Mouse (Mus musculus) gastrocnemius, postnatal 4 days (tissue): ENCODE results near the gene Rab6b. TPM values are rescaled to one million over a fixed set of nuclear protein-coding genes. Genes with fewer than 3 reads are reported as not detected.
A peak's percentile ranks its signal among the peaks of the same experiment; 100 is the strongest.
"Not testable (repeated sequence)": the region's sequence is repeated elsewhere in the genome, so short reads cannot be mapped to it uniquely, and the experiment has no call there.

Experiments
- DNase-seq, 2 experiments: peaks; one replicate each; pipeline ENCODE4 v3.0.0; 2021 to 2022; ENCODE audit warnings: low spot score in 2 of 2, mixed read lengths in 2 of 2
- total RNA-seq, 2 experiments: library from RNA; stranded (reverse); gene quantifications; 2 replicates each; pipeline ENCODE4 v1.2.3; 2021

Rab6b gene
- total RNA-seq, 2 experiments from 2014 or later = 1.7 to 2.6 TPM

DNA sequence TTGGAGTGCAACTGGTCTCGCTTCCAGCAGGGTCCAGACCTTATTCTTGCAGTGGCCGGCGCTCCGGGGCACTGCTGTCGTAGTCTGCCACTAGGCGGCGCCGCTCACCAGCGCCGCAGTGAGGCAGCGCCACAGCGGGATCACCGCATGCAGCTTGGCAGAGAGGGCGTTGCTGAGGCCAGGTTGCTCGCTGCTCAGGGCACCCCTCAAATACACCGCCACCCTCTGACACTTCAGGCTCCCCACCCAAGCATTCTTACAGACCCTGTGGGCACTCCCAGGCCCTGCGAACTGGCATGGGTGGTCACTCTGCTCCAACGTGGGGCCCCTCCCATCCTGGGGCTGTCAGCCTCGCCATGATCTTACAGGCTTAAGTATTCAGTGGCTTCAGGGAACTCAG lies 19.3 kb upstream of the Rab6b start:
- DNase-seq = peak; percentile 67 to 76

DNA sequence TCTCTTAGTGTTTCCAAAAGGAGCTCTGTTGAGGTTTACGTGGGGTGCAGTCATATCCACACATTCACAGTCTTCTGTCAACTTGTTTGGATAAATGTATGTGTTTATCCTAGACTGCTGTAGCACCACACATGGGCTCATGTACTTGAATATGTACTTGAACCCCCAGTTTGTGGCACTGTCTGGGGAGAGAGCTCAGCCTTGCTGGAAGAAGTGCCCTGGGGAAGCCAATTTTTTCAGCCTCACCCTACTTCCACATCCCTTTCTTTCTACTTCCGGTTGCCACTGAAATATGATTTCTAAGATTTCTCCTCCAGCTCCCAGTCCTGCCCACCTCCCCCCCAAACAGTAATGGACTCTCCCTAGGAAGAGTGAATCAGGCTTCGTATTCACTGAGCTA lies 17.9 kb upstream of the Rab6b start:
- no peak for DNase-seq

DNA sequence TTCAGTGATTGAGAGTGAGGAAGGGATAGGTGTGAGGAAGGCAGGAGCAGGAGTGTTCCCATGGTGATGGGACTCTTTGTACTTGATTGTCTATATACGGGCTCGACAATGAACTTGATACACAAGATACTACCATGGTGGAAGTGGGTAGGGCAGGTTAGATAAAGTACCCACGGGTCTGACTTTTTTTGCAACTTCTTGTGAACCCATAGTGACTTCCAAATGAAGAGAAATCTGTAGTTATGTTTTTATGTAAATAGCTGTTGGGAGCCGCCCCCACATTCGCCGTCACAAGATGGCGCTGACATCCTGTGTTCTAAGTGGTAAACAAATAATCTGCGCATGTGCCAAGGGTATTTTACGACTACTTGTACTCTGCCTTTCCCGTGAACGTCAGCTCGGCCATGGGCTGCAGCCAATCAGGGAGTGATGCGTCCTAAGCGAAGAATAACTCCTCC lies 3.2 kb upstream of the Rab6b start:
- not testable (repeated sequence) for DNase-seq

DNA sequence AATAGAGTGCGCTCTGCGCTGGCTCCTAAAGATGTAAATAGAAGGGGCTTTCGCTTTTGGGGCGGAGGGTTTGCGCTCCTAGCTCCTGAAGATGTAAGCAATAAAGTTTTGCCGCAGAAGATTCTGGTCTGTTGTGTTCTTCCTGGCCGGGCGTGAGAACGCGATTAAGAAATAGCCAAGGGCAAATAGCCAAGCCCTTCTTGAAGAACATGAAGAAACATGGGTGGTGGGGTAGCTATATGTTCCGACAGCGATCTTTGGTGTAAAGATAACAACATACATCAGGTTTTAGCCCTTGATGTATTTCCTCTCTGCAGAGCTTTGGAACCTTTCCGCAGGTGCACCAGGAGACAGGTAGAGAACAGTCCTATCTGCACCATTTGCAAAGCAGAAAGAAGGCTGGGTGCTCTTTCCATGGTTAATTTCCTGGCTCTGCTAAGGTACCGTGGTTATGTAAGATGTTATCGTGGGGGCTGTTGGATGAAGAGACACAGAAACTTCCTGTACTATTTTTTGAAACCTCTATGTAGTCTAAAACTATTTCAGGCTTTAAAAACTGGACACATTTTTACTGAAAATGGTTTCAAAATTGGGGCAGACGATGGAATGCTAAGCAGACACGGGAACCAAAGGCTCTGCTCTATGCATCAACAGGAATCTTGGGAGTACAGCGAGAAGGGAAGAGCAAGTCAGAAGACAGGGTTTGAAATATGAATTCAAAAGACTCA lies 2.5 kb upstream of the Rab6b start:
- no peak for DNase-seq

DNA sequence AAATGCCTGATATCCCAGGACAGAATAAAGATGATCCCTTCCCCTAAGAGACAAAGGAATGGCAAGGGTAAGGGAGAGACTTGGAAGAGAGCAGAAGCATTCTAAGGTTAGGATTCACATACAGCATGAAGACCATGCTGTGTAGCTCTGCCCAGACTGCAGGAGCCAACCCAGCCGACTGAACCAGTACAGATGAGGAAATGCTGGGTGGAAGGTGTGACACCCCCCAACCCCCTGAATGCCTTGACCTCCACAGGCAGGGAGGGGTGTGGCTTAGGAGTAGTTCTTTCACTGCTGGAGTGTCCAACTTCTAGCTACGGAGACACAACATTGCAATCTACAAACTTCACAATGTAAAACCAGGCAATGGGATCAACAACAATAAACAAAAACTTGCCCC lies 1.7 kb upstream of the Rab6b start:
- no peak for DNase-seq

DNA sequence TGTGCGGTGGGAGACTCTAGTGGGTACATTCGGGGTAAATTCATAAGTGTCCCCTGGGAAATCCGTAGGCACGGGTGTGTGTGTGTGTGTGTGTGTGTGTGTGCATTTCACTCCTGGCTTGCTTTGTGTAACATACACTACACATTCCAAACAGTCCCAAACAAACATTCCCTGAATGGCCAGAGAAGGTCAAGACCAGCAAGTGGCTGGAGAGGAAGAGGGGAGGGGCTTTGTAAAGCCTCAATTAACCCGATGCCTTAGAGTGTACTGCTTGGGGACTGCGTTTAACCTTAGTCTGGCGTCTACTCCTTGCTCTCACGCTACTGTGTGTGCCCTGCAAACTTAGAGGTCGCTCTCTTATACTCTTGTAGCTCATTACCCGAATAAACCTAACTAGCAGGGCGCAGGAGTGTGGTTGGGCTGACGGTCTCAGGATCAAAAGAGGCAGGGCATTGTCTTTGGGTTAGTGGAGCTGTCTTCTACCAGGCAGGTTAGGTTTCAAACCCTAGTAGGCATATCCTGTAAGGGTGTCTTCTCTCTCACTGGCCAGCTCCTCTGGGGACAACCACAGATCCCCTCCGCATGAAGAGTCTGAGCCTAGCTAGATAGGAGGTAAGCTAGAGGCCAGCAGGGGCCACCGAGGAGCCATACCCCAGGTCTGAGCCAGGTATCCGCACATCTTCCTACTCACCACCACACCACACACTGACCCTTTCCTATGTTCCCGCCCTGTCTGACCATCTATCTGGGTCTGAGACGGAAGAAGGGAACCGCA lies 673 bp upstream of the Rab6b start:
- no peak for DNase-seq

DNA sequence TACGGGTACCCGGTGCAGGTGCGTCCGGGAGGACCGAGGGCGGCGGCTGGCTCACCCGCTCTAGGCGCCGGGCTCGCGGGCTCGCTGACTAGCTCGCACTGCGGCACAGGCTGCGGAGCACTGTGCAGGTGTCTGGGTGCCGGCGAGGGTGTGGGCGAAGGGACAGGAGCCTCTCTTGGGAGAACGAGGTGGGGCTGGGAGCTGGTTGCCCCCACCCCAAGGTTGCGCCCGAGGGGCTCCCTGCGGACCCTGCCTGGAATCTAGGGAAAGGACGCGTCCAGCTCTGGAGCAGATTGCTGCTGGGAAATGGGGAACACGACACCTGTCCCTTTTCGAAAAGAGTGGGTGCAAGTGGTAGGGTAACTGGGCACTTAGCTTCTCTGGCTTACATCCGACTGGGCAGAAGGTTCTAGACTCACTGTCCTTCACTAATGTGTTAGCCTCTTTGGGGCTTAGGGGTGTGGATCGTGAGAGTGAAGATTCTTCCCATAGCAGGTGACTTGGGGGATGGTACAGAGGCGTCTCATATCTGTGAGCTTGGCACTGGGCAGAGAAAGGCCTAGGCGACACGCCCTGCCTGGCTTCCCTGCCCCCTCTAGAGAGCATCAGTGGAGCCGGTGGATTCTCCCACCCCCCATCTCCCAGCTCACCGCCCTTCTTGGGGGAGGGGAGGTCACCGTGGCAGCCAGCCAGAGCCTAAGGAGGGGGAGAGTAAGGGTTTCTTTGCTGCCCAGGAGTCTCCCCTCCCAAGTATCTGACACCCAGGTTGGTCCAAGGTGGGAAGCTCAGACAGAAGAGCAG lies 1.1 kb downstream of the Rab6b start:
- no peak for DNase-seq

DNA sequence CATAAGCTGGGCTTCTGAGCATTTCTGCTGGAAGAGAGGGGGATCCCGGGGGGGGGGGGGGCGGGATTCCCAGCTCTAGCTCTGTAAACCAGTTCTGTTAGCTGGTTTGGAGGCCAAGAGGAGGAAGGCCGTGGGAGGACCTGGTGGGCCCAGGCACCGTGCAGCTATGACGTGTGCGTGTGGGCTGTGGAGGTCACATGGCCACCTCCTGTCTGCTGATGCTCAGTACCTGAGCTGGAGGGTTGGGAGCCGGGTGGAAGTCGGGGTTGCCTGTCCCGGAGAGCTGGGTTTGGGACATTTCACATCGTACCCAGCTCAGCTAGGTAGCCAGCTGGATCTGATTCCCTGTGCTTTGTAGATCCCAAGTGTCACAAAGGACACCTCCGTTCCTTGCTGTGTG lies 1.8 kb downstream of the Rab6b start:
- DNase-seq = no peak

DNA sequence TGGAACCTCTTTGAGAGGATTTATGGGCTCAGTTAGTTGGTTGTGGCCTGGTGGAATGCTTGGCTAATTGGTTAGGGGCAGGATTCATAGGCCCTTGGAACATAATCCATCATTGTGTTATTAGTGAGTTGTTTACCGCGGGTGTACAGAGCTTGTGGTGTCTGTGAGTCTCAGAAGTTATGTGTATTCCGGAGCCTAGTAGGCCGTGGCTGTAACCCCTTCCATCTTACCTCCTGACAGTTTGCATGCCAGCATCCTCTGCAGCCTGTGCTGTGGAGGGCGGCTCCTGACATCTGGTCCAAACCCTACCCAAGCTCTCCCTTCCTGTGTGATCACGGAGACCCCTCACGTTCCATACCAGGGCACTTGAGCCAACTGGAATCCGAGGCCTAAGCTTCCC lies 2.7 kb downstream of the Rab6b start:
- no peak for DNase-seq

DNA sequence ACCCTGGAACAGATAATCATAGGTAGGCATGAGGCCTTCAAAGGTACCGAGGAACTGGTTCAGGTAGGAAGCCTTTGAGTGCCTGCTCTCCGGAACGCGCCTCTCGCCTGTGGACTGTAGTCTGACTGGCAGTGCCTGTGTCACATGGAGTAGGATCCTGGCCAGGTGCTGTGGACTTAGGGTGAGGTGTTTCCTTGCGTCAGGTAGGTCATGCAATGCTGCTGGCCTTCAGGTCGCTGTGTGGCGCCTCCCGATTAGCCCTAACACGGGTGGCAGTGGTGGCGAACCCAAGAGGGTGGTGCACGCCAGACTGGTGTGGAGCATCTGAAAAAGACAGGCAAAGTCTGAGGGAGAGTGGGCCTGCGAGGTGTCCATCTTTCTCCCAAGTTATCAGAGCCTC lies 3.3 kb downstream of the Rab6b start:
- no peak for DNase-seq

DNA sequence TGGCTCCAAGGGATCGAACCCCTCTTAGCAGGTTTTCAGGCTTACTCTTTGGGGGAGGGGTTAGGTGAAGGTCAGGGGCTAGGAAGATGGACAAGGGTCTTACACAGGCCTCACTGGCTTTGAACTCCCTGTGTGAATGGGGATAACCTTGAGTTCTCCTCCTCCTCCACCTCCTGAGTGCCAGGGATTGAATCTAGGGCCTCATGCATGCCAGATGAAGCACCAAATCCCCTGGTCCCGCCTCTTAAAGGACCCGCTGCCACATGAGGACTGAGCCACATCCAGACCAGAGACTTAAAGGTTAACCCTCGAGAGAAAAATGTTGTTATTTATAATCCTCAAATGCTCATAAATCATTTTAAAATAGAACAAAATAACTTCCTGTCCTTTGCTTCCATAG lies 5.4 kb downstream of the Rab6b start:
- DNase-seq = no peak

DNA sequence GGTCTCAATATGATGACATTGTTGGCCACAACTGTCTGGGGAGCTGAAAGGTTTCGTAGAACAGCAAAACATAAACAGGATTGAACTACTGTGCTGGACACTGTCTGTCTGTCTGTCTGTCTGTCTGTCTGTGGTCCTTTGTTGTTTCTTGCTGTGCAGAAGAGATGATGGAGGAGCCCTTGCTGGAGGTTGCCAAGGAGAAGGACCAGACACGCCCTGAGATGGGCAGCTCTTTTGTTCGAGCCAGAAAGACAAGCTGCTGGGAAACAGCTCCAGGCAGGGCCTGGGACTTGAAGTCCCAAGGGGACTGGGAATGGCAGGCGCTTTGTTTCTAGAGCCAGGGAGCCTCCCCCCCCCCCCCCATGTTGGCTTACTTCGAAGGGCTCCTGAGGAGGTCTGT lies 5.9 kb downstream of the Rab6b start:
- no peak for DNase-seq

DNA sequence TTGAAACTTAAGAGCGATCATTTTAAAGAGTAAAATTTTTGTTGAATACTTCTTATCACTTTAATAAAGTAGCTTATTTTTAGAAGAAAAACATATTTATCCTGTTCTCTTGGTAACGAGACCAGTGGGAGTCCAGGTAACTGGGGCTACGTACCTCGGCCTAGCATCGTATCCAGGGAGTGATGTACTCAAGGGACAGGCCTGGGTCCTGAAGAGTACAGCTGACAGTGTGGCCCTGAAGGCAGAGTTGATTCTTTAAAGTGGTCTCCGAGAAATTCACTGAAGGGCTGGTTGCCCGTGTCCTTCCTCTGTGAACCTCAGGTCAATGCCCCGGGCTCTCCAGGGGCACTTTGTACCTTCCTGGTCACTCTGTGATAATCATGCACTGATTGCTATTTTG lies 6.4 kb downstream of the Rab6b start:
- no peak for DNase-seq

DNA sequence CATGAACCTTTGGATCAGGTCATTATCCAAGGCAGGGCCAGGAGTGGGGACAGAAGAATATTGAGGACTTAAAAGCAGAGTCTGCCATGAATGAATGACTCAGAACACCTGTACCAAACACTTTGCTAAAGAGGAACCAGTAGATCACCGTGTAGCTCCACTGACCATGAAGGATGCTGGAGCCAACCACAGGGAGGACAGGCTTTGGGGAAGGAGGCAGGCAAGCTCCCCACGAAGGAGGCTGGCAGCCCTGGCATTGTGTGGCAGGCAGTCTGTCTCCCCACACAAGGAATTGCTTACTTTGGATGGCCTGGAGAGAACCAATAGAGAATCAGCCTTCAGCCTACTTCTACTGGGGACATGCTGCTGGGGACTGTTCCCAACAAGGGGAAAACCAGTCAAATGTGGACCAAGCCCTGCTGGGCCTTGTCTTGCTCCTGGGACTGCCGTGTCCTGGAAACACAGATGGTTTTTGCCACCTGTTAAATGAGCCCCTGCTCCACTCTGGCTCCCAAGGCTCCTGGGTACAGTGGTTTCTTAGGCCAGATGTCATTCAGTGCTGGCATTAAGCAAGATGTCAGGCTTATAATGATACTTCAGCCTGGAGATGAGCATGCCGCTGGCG lies 7.2 kb downstream of the Rab6b start:
- DNase-seq = no peak

DNA sequence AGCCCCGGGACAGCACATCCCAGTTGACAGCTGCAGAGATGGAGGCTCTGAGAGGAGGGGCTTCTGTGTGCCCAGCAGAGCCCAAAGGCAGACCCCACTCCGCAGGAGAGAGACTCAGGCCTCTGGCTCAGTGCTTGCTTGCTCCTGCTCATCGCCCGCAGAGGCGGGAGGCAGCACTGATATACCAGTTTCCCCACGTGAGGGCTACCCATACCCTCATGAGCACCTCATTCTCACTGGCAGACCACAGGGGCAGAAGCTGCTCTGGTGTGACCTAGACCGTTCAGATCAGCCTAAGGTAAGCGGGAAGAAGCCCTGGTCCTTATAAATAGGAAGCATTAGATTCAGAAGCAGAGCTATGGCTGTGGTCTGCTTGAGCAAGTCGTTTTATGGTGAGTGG lies 8.2 kb downstream of the Rab6b start:
- no peak for DNase-seq

DNA sequence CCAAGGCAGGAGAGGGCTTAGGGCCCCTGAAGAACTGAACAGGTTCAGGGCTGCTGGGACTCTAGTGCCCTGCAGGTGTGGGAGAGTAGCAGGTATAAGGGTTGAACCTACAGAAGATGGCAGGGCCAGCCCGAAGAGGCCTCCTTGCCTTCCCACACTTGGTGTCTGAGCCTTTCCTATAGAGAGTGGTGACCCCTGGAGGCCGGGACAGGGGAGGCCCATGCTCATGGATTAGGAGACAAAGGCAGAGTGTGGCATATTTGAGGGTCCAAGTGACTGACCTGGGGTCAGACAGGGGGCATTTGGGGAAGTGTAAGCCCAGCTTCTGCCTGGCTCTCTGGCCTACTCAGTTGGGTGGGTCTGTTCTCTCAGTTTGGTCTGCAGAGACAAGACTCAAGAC lies 8.6 kb downstream of the Rab6b start:
- no peak for DNase-seq

DNA sequence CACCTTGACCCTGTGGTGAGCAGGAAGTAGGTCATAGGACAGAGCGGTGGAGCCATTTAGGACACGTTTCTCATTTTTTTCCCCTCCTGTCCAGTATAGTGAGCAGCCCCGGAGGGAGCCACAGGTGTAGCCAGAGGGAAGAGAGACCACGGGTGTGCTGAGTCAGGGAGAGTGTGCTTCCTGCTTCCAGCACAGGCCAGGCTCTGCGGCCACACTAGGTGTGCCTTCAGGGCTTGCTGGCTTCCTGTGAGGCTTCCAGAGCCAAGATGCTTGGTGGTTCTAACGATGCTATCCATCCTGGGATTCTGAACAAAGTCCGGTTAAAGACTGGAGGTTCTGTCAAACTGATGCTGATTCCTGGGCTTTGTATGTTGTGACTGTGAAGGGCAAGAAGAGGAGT lies 10.0 kb downstream of the Rab6b start:
- no peak for DNase-seq

DNA sequence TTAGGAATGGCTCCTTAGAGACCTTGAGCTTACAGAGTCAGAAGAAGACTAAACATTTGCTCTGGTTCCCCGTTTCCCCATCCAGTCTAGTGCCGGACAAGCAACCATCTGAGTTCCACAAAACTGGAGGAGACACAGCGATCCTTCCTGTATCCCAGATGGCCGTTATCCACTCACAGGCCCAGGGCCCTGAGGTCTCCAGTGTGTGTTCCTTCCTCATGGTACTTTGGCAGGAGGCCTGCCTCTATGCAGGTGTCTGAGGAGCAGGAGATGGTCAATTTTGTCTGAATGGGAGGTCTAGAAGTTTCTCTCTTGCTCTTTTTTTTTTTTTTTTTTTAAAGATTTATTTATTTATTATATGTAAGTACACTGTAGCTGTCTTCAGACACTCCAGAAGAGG lies 13.2 kb downstream of the Rab6b start:
- DNase-seq = no peak

DNA sequence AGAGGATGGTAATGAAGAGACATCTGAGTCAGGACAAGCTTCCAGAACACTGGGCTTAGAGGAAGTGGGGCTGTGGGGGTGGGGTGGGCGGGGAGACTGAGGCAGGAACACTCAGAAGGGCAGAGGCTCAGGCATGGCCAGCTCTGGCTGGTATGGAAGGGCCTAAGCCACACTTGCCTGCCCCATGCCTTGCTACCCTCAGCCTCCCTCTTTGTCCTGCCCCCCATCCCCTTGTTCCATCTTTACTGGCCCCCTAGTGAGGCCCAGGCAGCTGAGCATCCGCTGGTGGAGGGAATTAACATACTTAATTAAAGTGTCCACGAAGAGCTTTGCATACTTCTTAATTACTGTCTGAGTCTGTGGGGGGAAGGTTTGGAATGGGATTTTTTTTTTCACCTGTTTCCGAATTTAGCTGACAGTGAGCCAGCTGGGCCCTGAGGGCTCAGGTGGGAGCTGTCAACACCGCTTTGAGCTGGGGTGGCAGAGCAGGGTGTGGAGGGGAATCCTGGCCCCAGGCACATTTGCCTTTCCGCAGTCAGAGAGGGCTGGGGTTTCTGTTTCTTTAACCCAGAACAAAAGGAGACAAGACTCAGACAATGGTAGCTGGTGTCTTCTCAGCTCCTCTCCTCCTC lies 22.0 kb downstream of the Rab6b start:
- DNase-seq = no peak

DNA sequence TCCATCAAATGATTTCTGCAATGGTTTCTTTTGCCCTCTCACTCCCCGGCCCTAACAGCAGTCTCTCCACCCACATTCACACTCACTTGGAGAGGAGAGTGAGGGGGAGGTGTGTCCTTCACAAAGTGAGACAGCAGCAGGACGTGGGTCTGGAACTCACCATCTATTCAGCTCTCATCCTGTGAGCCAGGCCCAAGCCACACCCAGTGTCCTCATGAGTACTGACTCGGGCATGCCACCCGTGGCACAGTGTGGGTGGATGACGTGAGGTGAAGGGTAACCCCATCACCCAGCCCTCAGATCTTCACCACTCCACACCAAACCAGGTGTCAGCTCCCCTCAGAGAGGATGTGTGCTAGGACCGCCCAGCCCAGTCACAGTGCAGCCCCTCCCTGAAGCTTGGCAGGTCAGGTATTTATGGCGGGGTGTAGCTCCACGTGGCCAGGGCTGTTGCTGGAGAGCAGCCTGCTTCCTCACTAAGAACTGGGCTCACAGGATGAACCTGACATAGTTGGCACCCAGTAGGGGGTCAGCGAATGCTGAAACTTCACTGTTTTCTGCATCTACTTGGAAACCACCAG lies 23.0 kb downstream of the Rab6b start:
- no peak for DNase-seq

DNA sequence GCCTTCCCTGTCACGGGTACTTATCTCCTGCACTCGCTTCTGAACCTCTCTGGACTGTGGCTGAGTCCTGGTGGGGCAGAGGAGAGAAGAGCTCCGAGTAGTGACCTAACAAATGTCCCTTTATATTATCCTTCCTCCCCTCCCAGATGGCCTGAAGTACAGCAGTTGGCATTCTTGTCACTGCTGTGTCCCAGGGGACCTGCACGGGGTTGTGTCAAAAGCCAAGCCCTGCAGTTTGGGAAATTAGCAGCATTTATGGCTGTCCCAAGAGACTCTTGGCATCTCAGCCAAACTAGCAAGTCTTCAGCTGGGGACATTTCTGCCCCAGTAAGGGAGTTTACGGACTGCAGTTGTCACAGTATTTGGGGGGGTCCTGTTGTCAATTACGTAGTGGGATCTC lies 27.9 kb downstream of the Rab6b start:
- DNase-seq = no peak
